Mouse (Mus musculus): ENCODE results near the gene Lrba.

Lrba gene

DNA sequence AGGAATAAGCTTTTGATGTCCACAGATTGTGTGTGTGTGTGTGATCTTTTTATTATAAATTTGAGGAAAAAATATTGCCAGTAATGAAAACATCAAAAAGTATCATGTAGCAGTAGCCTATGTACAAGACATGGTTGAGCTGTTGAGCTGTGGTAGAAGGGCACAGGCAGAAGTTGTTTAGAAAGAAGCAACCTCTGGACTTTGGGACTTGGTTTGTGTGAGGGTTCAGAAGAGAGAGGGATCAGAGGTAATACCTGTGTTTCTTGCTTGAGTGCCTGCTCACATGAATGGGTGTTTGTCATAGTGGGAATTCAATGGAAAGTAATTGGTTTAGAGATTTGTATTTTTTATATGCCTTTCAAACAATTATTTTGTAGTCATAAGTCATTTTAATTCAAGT is 276.1 kb downstream of the Lrba start:
- DNase-seq (ENCODE audit: low spot score in 2 of 2): no peak

DNA sequence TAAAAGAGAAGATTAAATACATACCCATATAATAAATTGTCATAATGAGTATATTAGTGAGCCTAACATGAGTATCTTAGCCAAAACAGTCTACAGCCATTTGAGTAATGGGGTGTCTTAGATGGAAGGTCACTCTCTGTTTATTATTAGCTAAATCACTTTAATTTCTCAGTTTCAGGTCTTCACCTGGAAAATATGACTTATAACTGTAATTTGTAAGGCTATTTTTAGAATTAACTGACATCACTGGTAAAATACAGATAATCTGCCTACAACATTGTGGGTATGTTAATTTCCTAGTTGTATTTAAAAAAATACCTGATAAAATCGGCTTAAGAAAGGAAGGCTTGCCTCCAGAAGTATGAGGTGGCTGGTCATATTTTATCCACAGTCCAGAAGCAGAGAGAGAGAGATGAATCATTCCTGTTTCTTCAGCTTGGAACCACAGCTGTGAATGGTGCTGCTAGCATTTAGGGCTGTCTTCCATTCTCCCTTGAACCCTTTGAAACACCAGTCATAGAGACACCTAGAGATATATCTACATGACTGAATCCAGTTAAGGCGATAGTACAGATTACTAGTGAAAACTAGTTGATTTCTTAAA is 294.1 kb downstream of the Lrba start:
- DNase-seq (ENCODE audit: low spot score in 2 of 2): no peak

DNA sequence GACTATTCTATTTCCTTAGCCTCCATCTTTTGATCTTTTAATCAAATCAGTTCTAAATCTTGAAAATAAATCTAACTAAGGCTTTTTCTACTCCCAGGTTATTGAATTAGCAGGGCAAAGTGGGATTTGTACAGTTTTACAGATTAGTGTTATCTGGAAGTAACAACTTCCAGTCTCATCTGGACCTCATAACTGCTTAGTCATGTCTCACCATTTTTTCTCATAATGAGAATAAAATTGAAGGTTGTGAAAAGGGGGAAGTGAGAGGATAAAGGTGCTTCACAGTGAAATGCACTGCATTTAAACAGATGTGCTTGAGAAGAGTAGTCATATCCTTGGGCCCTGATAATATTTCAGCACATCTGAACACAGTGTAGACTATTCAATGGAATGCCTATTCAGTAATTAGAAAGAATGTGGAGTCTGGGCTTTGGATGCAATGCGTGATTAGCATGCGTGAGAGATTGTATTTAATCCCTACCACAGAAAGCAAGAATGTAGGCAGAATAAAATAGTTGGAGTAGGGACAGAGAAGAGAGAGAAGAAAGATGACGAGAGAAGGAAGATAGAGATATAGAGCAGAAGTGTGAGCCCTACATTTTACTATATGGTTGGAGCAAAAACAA is 298.5 kb downstream of the Lrba start:
- DNase-seq (ENCODE audit: low spot score in 2 of 2): no peak

DNA sequence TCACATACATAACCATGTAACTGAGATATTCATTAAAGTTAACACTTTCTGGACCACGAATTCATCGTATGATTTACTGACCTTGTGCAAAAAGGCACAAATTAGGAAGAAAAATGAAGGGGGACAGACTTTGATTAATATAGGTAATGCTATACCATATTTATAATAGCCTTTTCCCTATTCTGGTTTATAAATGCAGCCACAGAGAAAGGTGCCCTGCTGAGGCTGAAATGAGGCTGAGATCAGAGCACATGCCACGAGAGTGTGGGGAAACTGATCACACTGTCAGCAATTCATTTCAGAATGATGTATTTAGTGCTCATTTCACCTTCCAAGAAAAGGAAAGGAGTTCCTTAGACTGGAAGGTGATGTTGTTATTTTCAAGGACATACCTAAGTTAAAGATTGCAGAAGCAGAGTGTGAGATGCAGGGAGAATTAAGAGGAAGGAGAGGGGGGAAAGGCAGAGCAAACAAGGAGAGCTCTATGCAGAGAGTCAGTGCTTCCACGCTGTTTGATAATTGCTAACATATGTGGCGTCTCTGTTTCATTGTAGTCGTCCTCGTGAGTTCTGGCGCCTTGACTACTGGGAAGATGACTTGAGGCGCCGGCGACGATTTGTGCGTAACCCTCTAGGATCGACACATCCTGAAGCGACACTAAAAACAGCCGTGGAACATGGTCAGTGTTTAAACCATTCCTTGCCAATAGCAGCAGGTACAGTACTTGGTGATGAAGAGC is 307.2 kb downstream of the Lrba start:
- DNase-seq (ENCODE audit: low spot score in 2 of 2): no peak

DNA sequence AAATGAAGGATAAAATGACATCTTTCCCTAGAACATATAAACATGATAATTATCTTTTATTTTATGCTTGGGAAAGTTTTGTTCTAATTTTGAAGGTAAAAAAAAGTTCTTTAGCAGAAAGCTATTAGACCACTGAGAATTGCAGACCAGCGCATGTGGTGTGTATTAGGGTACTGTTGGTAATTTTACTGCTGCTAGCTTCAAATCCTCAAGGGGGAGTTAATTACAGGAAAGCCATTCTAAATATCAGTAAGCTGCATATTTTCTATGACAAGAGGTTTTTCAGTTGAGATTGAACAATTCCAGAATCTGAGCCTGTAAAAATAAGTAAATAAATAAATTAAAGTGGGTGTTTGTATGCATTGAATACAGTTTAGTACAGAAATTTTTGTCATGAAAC is 312.3 kb downstream of the Lrba start:
- DNase-seq (ENCODE audit: low spot score in 2 of 2): no peak

DNA sequence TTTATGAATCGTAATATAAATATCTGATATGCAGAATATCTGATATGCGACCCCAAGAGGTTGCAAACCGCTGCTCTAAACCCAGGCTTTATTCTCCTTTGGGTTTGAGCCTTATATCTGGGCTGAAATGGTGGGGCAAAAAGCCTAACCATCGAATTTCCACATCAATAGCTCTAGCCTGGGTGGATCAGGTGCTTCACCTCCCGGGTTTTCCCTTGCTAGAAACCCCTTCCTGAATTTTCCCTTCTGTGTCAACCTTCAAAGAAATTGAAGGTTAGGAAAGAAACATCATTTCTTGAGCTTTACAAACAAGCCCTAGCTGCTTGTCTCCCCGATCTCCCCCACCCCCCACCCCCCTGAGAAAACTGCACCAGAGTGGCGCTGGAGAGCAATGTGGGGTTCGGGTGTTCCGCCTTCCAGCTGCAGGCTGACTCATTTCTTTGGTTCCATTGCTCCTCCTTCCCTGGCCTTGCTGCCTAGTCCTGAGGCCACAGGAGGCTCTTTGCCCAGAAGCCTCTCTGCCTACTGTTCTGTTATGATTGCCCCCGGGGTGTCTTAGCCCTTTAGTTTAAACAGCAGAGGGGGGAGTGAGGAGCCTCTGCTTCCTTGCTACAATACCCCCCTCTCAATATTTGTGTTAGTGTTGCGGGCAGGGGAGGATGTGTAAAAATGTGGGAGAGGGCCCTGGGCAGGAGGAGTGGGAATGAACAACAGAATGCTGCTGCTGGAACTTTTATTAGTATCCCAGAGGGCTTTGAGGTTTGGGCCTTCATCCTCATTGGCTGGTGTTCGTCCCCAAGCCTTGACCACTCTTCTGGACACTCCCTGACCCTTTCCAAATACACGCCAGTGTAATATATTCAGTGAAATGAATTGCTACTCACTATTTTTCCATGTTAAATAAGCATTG is 314.4 kb downstream of the Lrba start:
- DNase-seq (ENCODE audit: low spot score in 2 of 2): no peak

DNA sequence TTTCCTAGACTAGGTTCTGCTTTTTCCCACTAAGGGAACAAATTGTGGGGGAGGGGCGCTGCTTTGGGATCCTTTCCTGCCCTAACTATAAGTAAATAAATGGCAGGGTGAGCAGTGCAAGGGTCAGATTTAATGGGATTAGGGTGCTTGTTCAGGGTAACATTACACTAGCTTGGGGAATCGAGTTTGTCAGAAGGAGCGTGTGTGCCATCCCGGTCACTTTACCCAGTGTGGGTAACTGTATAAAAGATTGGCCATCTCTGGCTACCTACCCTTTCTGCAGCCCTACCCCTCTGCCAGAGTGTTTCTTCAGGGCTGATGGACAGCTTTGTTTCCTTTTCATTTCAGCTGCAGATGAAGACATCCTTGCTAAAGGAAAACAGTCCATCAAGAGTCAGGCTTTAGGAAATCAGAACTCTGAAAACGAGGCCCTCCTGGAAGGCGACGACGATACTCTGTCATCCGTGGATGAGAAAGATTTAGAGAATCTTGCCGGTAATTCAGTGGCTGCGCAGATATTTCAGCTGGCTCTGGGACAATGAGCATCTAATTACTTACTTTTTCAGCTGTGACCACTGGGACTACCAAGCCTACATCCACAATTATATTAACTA is 315.2 kb downstream of the Lrba start:
- DNase-seq (ENCODE audit: low spot score in 2 of 2): no peak

DNA sequence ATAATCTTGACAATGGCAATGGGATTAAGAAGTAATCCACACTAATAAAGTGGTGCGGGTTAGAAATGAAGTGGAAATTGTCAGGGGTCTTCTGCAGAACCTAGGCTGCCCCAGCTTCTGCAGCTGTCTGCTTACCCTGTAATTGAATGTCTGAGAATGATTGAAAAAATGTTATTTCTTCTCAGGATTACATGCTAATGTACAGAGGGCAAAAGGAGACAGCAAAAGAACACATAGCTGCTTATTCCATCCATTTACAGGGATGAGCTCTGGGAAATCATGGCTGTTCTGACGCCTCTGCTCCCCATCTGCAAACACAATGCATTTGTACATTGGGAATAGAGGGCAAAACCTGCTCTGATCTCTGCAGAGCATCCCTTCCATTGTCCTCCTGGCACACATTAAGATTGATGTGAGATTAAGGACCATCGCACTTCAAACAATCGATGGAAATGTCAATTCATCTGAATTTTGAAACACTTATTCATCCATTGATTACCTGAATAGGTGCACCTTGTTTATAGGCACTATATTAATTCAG is 316.7 kb downstream of the Lrba start:
- no peak for DNase-seq (ENCODE audit: low spot score in 2 of 2)

DNA sequence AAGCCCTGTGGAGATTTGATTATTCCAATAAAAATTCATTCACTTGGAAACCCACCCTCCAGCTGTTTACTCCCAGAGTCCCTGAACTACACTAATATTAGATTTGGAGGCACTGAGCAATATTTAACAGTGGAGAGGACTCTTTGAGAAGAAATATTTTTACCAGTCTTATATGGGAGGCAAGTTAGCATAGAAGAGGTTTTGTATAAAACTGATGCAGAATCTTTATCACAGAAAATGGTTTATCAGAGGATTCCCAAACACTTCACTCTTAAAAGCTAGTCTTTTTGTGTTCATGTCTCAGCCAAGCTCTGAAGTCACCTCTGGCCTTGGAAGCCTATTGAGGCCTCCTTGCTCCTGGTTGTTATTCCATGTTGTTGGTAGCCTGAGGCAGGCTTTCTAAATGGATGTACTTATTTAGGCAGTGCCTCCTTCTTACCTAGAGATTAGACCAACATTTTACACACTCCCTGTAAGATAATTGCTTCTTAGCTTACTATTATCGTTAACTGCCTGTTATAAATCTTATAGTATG is 317.4 kb downstream of the Lrba start:
- no peak for DNase-seq (ENCODE audit: low spot score in 2 of 2)

DNA sequence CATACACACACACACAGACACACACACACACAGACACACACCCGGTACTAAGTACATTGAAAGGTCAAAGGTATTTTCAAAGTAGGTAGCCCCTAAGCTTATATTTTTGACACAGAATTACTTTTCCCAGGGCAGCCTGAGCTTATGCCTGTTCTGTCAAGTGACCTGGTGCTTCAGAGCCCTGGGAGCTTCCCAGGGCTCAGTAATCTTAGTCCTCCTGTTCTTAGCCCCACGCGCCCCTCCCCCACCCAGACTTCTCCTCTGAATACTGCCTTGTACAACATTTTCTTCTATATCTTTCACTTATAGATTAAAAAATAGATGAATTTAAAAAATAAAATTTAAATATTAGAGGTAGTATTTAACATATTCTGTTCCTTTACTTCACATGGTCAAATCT is 320.3 kb downstream of the Lrba start:
- no peak for DNase-seq (ENCODE audit: low spot score in 2 of 2)

DNA sequence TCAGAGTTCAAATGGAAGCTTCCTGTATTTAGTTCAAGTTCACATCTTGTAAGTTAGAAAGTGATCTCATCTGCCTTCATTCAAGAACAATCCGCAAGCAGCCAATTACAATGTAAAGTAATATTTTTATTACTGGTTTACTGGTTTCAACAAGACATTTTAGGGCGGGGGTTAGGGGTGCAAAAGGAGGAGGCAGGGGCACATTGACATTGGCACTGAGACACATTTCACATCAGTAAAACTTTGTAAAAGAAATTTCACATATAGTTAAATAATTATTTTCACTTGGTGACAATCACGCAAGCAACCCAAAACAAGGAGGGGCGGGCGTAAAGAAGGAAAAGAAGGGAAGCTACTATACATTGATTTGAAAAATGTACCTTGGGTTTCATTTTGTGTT is 321.5 kb downstream of the Lrba start:
- no peak for DNase-seq (ENCODE audit: low spot score in 2 of 2)

DNA sequence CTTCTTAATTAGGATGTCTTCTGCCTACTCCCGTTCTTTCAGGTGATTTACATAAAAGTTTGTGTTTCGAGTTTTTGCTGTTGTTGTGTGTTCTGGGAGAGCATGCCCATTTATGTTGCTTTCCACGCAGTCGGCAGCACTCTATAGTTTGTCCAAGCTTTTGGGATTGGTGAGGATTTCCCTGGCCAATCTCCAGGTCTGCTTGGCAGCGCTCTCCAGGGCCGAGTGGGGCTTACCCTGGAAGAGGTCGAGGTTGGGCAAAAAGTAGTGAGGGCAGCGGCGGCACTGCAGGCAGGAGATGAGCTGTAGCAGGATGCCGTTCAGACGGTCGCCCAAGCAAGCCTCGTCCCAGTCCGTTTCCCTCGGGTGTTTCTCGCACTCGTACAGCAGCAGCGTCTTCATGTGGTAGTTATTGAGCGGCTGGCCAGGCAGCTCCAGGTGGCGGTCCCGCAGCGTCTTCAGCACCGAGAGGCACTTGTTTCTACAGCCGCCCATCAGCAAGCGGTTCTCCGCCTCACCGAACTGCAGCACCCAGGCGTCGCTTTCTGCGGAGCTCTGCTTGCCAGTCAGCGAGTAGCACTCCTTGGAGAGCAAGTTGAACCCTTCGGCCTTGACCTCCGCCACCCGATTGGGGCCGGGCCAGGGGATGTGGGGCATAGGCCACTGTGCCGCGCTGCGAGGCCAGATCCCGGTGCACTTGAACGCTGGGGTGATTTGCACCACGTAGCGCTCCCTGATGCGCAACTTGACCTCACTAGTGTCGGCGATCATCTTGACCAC is 322.2 kb downstream of the Lrba start:
- no peak for DNase-seq (ENCODE audit: low spot score in 2 of 2)

DNA sequence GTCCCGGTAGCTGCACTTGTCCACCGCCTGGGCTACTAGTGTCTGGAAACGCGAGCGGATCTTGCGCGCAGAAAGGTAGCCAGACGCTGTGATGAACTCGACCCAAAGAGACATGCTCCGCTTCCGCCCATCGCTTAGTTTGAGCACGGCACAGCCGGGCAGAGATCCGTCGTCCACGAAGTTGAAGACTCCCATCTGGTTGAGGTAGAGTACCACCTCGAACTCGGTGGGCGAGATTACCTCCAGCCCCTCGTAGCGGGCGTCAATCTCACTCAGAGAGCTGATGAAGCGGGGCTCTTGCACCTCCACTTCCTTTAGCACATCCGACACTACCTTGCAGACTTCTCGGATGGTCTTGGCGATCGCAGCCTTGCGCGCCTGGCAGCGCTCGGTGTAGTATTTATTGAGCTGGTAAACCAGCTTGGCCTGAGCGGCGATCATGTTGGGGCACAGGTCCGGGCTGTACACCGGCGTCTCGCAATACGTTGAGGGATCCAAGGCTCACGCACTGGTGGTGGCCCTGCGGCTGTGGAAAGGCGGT is 322.8 kb downstream of the Lrba start:
- DNase-seq (ENCODE audit: low spot score in 2 of 2): no peak

DNA sequence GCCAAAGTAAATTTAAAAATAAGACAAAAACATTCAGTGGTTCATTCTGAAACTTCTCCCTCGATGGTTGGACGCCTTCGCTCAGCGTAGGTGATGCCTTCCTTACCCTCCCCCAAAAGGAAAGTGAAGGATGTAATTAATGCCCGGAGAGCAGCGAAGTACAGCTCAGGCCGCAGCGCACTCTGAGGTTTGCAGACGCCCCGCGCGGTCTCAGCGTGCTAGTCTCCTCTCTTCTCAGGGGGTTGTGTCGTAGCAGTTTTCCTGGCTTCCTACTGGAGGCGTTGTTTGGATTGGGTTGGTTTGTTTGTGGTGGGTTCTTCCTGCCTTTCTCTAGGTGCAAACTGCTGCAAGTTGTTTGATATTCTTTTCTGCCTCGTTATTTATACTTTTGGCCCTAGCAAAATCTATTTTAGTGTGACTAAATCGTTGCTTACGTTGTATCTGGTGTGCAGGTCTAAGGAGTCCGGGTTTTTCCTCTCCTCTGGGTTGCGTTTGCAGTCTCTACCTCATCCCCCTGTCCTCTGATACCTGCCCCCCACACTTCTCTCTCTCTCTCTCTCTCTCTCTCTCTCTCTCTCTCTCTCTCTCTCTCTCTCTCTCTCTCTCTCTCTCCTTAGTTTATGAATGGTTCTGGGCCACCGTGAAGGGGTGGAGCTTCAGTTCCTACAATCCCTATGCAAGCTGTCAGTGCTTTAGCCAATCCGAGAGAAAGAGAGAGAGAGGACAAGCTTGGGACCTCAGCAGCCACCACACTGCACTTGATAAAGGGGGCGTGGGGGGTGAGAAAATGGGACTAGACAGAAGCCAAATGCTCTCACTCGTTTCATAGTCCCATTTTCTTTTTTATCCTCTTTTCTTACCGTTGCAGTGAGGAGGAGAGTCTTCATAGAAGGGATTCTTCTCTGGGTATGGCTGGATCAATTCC is 323.9 kb downstream of the Lrba start, which contains the start of gene Mab21l2:
Mab21l2 (minus strand) TSS at position 539 of the 925 bp plus-strand sequence.
- no peak for DNase-seq (ENCODE audit: low spot score in 2 of 2)

DNA sequence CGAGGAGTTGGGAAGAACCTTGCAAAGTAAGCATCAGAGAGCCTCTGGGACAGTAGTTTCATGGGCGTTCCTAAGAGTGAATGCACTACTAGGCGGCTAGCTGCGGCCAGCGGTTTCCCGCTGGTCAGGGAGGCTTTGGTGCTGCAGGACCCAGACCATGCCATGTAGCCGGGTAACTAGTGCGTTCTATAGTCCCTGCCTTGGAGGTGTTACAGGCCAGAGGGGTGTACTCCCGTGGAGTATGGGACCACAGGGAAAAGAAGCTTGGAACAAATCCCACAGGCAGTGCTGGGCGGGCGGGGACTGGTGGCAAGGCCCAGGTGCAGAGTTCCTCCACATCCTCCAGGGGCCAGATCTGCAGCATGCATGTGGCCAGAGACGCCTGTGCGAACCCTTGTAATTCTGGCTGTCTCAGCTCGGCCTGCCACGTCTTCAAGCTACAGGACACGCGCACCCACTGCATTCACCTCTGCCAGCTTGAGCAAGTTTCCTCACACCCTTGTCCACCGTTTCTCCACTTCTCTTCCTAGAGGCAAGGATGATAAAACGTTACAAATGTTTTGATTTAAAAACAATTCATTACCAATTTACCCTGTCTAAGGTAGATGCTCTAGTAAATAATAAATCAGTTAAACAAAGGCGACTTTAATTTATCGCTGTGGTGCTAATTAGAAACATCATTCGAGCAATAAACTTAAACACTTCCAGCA is 326.0 kb downstream of the Lrba start:
- no peak for DNase-seq (ENCODE audit: low spot score in 2 of 2)

DNA sequence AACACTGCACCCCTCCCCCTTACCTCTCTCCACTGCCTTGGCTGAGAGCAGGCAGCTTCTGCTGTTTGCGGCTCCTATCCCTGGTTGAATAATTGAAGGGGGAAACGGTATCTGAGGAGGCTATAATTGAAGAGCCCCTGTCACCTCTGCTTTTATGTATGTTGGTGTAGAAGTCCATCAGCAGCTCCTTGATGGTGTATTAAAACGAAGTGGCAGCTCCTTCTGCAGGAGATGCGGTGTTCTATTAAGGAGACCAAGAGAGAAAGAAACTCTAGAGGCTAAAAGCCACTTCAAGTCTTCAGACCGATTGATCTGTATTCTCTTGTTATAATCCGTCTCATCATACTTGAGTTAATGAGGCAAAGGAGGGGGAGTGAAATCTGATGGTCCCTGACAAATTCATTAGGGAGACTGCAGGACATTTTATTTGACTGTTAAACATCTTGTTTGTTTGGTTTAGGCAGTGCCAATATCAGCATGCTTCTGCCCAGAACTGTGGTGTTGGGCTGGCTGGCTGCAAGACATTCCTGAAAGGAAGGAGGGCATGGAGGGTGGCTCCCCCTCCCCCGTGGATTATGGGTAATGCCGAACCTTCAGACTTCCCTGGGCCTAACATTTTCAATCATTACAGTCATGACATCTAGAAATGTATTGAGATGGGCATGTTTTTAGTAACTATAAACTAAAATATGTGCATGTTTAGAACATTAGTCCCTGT is 326.7 kb downstream of the Lrba start:
- DNase-seq (ENCODE audit: low spot score in 2 of 2): no peak

DNA sequence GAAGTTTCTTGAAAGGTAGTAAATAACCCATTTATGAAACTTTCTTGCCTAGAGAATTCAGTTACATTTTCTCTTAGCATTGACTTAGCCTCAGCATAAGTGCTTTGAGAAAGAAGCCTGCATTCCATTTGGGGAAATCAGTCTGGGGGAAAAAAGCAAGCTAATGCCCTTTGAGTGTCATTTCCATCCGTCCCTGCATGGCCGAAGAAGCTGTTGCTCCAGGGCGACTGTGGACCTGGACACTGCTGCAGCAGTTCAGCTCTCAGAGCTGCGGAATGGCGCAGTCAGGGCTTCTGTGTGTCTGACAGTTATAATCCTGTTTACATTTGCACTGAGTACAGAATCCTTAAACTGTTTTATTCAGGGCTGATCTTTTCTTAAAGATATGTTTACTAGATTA is 327.7 kb downstream of the Lrba start:
- DNase-seq (ENCODE audit: low spot score in 2 of 2): no peak

DNA sequence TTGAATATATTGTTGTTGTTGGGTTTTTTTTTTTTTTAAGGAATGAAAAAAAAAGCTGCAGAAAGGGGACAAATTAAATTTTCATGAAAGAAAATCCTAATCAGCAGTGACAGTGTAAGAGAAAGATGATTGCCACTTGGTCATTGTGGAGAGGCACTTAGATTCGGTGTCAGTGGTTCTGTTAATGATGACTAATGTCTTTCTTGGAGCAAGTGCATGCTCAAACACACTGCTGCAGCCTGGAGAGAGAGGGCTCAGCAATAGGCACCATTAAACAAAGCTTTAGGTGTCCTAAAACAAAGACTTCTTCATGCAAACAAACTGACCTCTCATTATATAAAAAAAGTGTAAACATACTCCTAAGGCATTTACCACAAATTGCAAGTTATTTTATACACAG is 334.5 kb downstream of the Lrba start:
- DNase-seq (ENCODE audit: low spot score in 2 of 2): no peak
